Mouse (Mus musculus): ENCODE measurements around the gene Schip1. TPM values are rescaled to one million over a fixed set of nuclear protein-coding genes. Genes with fewer than 3 reads are reported as not detected.

Gene Schip1
- polyA plus RNA-seq, 1 experiment from 2014 or later, result 73.7 TPM

DNA sequence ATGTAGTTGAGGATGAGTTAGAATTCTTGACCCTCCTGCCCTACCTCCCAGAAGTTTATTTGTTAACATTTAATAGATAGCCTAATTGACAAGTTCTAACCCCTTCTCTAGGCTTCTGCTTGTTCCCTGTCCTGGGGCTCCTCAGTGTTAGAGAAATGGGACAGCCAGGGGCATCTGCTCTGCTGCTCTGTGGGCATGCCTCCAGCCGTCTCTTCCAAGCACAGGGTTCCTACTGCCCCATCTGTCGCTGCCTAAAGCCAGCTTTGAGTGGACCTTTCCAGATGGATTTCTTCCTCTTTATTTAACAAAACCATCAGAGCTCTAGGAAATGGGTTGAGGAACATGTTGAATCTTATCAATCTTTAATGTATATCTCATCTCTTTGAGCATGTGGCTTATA lies 357.2 kb downstream of the Schip1 start:
- 86% methylated on average over 2 of the region's 2 CpGs for WGBS

DNA sequence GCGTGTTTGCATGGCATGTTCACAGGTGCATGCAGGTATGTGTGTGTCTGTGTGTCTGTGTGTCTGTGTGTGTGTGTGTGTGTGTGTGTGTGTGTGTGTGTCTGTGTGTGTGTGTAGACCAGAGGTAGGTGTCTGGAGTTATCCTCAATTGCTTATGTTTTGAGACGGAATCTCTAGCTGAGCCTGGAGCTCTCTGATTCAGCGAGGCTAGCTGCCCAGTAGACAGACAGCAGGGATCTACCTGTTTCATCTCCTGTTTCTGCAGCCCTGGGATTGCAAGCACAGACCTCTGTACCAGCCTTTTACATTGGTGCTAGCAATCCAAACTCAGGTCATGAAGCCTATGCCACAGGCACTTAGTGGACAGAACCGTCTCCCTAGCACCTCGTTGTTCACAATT lies 363.5 kb downstream of the Schip1 start:
- Histone ChIP-seq H3K4me1 (ENCODE audit: control insufficient read depth in 2 of 2, insufficient read depth in 2 of 2, low read length in 2 of 2) (peaks cover 0 to 2% of the 10 kb centered on the region in 2 experiments; a peak in 1 of 4 replicates), H3K27ac (replicated peaks in 1 of 2; ENCODE audit: control insufficient read depth in 1 of 2, insufficient read depth in 1 of 2, low read depth in 2 of 2, low read length in 2 of 2) (no peak overlapping the region), H3K4me2 (ENCODE audit: low read length) (no peak overlapping the region), H3K36me3 (ENCODE audit: control insufficient read depth, insufficient read depth, low read length) (no peaks in the 10 kb centered on the region), H3K4me3 (ENCODE audit: control insufficient read depth in 1 of 2, insufficient read depth in 1 of 2, low read depth in 1 of 2, low read length in 2 of 2) (no peak overlapping the region), H3K9me3 (ENCODE audit: control insufficient read depth, low read length) (no peaks in the 10 kb centered on the region), H3K9ac (ENCODE audit: low read length) (no peak overlapping the region), H3K27me3 (ENCODE audit: control insufficient read depth, insufficient read depth, low read length) (no peaks in the 10 kb centered on the region)
- WGBS, result 84% methylated on average over 5 of the region's 5 CpGs
- no peak for ATAC-seq (ENCODE audit: insufficient number of reproducible peaks, insufficient read depth, low FRiP score, low read depth)

More for the DNA sequence above, 357.2 kb downstream of the Schip1 start:
- no peak for ATAC-seq (ENCODE audit: insufficient number of reproducible peaks, insufficient read depth, low FRiP score, low read depth)
- no peak overlapping the region for H3K4me3 ChIP-seq (ENCODE audit: control insufficient read depth in 1 of 2, insufficient read depth in 1 of 2, low read depth in 1 of 2, low read length in 2 of 2)
- no peak overlapping the region for H3K9ac ChIP-seq (ENCODE audit: low read length)
- H3K36me3 ChIP-seq (ENCODE audit: control insufficient read depth, insufficient read depth, low read length), result no peaks in the 10 kb centered on the region
- no peak overlapping the region for H3K4me2 ChIP-seq (ENCODE audit: low read length)
- H3K9me3 ChIP-seq (ENCODE audit: control insufficient read depth, low read length), result no peaks in the 10 kb centered on the region
- no peak overlapping the region for H3K27ac ChIP-seq (replicated peaks in 1 of 2; ENCODE audit: control insufficient read depth in 1 of 2, insufficient read depth in 1 of 2, low read depth in 2 of 2, low read length in 2 of 2)
- peaks cover 0 to 5% of the 10 kb centered on the region in 2 experiments; a peak in 1 of 4 replicates for H3K4me1 ChIP-seq (ENCODE audit: control insufficient read depth in 2 of 2, insufficient read depth in 2 of 2, low read length in 2 of 2)
- no peaks in the 10 kb centered on the region for H3K27me3 ChIP-seq (ENCODE audit: control insufficient read depth, insufficient read depth, low read length)

GRCm38 (mm10) chr3:68434435-68434834 lies 369.8 kb downstream of the Schip1 start:
- Histone ChIP-seq H3K27ac (replicated peaks in 1 of 2; ENCODE audit: control insufficient read depth in 1 of 2, insufficient read depth in 1 of 2, low read depth in 2 of 2, low read length in 2 of 2) (no peak overlapping the region), H3K4me1 (ENCODE audit: control insufficient read depth in 2 of 2, insufficient read depth in 2 of 2, low read length in 2 of 2) (no peaks in the 10 kb centered on the region), H3K36me3 (ENCODE audit: control insufficient read depth, insufficient read depth, low read length) (no peaks in the 10 kb centered on the region), H3K27me3 (ENCODE audit: control insufficient read depth, insufficient read depth, low read length) (no peaks in the 10 kb centered on the region), H3K4me2 (ENCODE audit: low read length) (no peak overlapping the region), H3K9me3 (ENCODE audit: control insufficient read depth, low read length) (no peaks in the 10 kb centered on the region), H3K9ac (ENCODE audit: low read length) (no peak overlapping the region), H3K4me3 (ENCODE audit: control insufficient read depth in 1 of 2, insufficient read depth in 1 of 2, low read depth in 1 of 2, low read length in 2 of 2) (no peak overlapping the region)
- ATAC-seq (ENCODE audit: insufficient number of reproducible peaks, insufficient read depth, low FRiP score, low read depth), result no peak
- WGBS, result 77% methylated on average over 7 of the region's 7 CpGs

DNA sequence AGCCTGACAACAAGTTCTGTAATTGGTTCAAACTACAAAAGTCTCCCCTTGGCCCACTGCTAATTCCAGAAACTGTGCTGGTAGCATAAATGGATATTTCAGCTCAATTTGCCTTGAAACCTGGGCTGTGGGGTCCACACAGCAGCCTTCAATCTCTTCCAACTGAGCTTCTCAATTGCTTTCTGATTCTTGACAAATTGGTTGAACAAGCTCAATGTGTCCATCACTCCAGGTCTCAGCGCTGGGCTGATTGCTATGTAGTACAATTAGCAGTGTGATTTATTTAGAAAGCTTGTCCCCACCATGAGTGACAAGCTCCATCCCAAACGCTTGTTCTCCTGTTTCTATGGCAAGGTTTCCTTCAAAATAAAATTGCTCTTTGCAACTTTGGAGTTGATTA lies 370.3 kb downstream of the Schip1 start:
- 67% methylated on average over 2 of the region's 2 CpGs for WGBS
- H3K9me3 ChIP-seq (ENCODE audit: control insufficient read depth, low read length), result no peaks in the 10 kb centered on the region
- H3K27ac ChIP-seq (replicated peaks in 1 of 2; ENCODE audit: control insufficient read depth in 1 of 2, insufficient read depth in 1 of 2, low read depth in 2 of 2, low read length in 2 of 2), result no peak overlapping the region
- no peak for ATAC-seq (ENCODE audit: insufficient number of reproducible peaks, insufficient read depth, low FRiP score, low read depth)
- H3K36me3 ChIP-seq (ENCODE audit: control insufficient read depth, insufficient read depth, low read length), result no peaks in the 10 kb centered on the region
- no peaks in the 10 kb centered on the region for H3K4me1 ChIP-seq (ENCODE audit: control insufficient read depth in 2 of 2, insufficient read depth in 2 of 2, low read length in 2 of 2)
- H3K4me3 ChIP-seq (ENCODE audit: control insufficient read depth in 1 of 2, insufficient read depth in 1 of 2, low read depth in 1 of 2, low read length in 2 of 2), result no peak overlapping the region
- no peaks in the 10 kb centered on the region for H3K27me3 ChIP-seq (ENCODE audit: control insufficient read depth, insufficient read depth, low read length)
- H3K9ac ChIP-seq (ENCODE audit: low read length), result no peak overlapping the region
- no peak overlapping the region for H3K4me2 ChIP-seq (ENCODE audit: low read length)

- H3K27me3 ChIP-seq (ENCODE audit: control insufficient read depth, insufficient read depth, low read length), result no peaks in the 10 kb centered on the region
These were observed 383.9 kb downstream of the Schip1 start for GRCm38 (mm10) chr3:68448480-68448879.

GRCm38 (mm10) chr3:68451634-68452033 lies 387.0 kb downstream of the Schip1 start:
- no peak overlapping the region for H3K9ac ChIP-seq (ENCODE audit: low read length)
- H3K27me3 ChIP-seq (ENCODE audit: control insufficient read depth, insufficient read depth, low read length), result no peaks in the 10 kb centered on the region
- no peaks in the 10 kb centered on the region for H3K9me3 ChIP-seq (ENCODE audit: control insufficient read depth, low read length)
- H3K4me2 ChIP-seq (ENCODE audit: low read length), result no peak overlapping the region
- no peak overlapping the region for H3K4me3 ChIP-seq (ENCODE audit: control insufficient read depth in 1 of 2, insufficient read depth in 1 of 2, low read depth in 1 of 2, low read length in 2 of 2)
- no peaks in the 10 kb centered on the region for H3K36me3 ChIP-seq (ENCODE audit: control insufficient read depth, insufficient read depth, low read length)
- WGBS, result 85% methylated on average over 1 of the region's 1 CpGs
- H3K4me1 ChIP-seq (ENCODE audit: control insufficient read depth in 2 of 2, insufficient read depth in 2 of 2, low read length in 2 of 2), result peaks cover 0 to 13% of the 10 kb centered on the region in 2 experiments; a peak in 2 of 4 replicates
- ATAC-seq (ENCODE audit: insufficient number of reproducible peaks, insufficient read depth, low FRiP score, low read depth), result no peak
- no peak overlapping the region for H3K27ac ChIP-seq (replicated peaks in 1 of 2; ENCODE audit: control insufficient read depth in 1 of 2, insufficient read depth in 1 of 2, low read depth in 2 of 2, low read length in 2 of 2)

More at GRCm38 (mm10) chr3:68448480-68448879, 383.9 kb downstream of the Schip1 start:
- no peak overlapping the region for H3K9ac ChIP-seq (ENCODE audit: low read length)
- H3K27ac ChIP-seq (replicated peaks in 1 of 2; ENCODE audit: control insufficient read depth in 1 of 2, insufficient read depth in 1 of 2, low read depth in 2 of 2, low read length in 2 of 2), result no peak overlapping the region
- no peak overlapping the region for H3K4me3 ChIP-seq (ENCODE audit: control insufficient read depth in 1 of 2, insufficient read depth in 1 of 2, low read depth in 1 of 2, low read length in 2 of 2)
- no peaks in the 10 kb centered on the region for H3K36me3 ChIP-seq (ENCODE audit: control insufficient read depth, insufficient read depth, low read length)
- no peak overlapping the region for H3K4me2 ChIP-seq (ENCODE audit: low read length)
- WGBS, result 66% methylated on average over 2 of the region's 2 CpGs
- no peak for ATAC-seq (ENCODE audit: insufficient number of reproducible peaks, insufficient read depth, low FRiP score, low read depth)
- peaks cover 0 to 9% of the 10 kb centered on the region in 2 experiments; a peak in 1 of 4 replicates for H3K4me1 ChIP-seq (ENCODE audit: control insufficient read depth in 2 of 2, insufficient read depth in 2 of 2, low read length in 2 of 2)
- no peaks in the 10 kb centered on the region for H3K9me3 ChIP-seq (ENCODE audit: control insufficient read depth, low read length)

DNA sequence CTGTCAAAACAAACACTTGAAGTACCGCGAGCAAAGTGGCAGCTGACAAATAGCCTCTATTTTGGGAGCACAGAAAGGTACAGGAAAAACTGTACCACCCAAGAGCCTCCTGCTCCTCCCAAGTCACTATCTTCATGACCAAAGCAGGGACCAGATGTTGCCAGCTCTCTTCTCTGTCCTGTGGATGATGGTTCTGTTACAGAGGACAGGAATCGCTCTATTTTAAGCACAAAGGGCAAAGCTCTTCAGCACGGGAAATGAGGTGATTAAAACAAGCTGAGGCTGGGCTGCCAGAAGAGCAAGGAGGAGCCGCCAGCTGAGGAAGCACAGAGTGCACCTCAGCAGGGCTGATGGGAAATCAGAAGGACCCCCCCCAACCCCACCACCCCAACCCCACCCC lies 388.7 kb downstream of the Schip1 start:
- Histone ChIP-seq H3K9me3 (ENCODE audit: control insufficient read depth, low read length) (no peaks in the 10 kb centered on the region), H3K4me3 (ENCODE audit: control insufficient read depth in 1 of 2, insufficient read depth in 1 of 2, low read depth in 1 of 2, low read length in 2 of 2) (peak overlapping the region; percentile 6 to 13; a peak in 3 of 4 replicates), H3K4me1 (ENCODE audit: control insufficient read depth in 2 of 2, insufficient read depth in 2 of 2, low read length in 2 of 2) (peaks cover 0 to 13% of the 10 kb centered on the region in 2 experiments; a peak in 2 of 4 replicates), H3K4me2 (ENCODE audit: low read length) (peak overlapping the region; percentile 58), H3K36me3 (ENCODE audit: control insufficient read depth, insufficient read depth, low read length) (no peaks in the 10 kb centered on the region), H3K27me3 (ENCODE audit: control insufficient read depth, insufficient read depth, low read length) (no peaks in the 10 kb centered on the region), H3K27ac (replicated peaks in 1 of 2; ENCODE audit: control insufficient read depth in 1 of 2, insufficient read depth in 1 of 2, low read depth in 2 of 2, low read length in 2 of 2) (peak overlapping the region; percentile 61 to 83), H3K9ac (ENCODE audit: low read length) (no peak overlapping the region)
- peak; percentile 56; the same call in 1 of the 2 replicates for ATAC-seq (ENCODE audit: insufficient number of reproducible peaks, insufficient read depth, low FRiP score, low read depth)
- 0% methylated on average over 5 of the region's 5 CpGs for WGBS
